In the genomic region with DNA sequence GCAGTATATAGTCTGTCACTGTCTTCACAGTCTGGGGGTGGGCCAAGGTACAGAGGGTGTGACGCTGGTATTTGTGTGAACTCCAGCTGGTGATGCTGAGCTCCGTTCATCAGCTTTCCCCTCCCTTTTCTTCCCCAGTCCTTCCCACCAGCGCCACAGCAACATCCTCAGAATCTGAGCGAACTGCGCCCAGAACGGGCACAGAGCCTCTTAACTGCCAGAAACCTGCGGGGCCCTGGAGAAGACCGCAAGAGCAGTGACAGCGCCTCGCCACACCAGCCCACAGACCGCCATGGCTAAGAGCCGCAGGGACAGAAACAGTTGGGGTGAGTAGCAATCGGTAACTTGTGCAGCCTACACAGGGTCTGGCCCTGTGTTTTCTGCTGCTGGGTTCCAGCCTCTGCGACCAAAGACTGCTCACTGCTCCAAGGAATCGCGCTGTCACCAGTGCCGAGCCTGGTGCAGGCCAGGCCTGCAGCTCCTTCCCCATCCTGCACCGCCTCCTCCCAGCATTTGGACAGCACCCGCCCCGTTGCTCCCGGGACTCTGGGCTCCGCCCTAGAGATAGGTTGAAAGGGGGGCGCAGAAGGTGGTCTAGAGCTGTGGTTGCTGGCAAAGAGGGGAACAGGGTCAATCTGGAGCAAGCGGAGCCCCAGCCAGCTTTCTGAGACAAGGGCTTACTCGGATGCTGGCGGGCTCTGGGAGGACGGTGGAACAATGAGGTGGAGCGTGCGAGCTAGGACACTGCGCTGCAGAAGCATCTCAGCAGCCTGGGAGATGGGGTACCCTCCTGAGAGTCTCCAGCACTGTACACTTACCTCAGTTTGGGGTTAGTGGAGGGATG, we compare ENCODE assay signal across 8 mouse cellular contexts. TPM values are rescaled to one million over a fixed set of nuclear protein-coding genes. Genes with fewer than 3 reads are reported as not detected.
A peak's percentile ranks its signal among the peaks of the same experiment; 100 is the strongest.
DNase-seq lines count a peak whose midpoint lies in the region; ATAC-seq and TF ChIP-seq lines count a peak whose summit lies in the region.

No protein-coding gene starts in this region.

- H3K4me1 ChIP-seq in embryonic facial prominence, embryonic 13.5 days = peaks cover 14% of the 10 kb centered on the region
- H3K4me1 ChIP-seq in hindbrain, embryonic 11.5 days (replicated peaks; ENCODE audit: control insufficient read depth, insufficient read depth, low read length) = no peaks in the 10 kb centered on the region

- peak; percentile 52; the same call in 1 of the 2 replicates for ATAC-seq in embryonic facial prominence, embryonic 13.5 days (ENCODE audit: insufficient number of reproducible peaks, insufficient read depth, low FRiP score, low TSS enrichment, low read depth)
- ATAC-seq in hindbrain, embryonic 11.5 days (ENCODE audit: low FRiP score) = peak; percentile 93
- ATAC-seq in monocyte, adult 5-6 weeks (replicated peaks; ENCODE audit: insufficient number of reproducible peaks, low FRiP score, low TSS enrichment, poor library complexity, severe bottlenecking) = 0 out of 2 replicates have a peak, but pooled peaks have one; percentile 13

- peak overlapping the region; percentile 53 for H3K4me3 ChIP-seq in gastrocnemius, adult 2 months
- H3K4me3 ChIP-seq in embryonic facial prominence, embryonic 13.5 days = peak overlapping the region; percentile 40
- peak overlapping the region; percentile 61 for H3K4me3 ChIP-seq in hindbrain, embryonic 11.5 days (ENCODE audit: low read depth, low read length)

- H3K9ac ChIP-seq in embryonic facial prominence, embryonic 13.5 days = peak overlapping the region; percentile 44
- H3K9ac ChIP-seq in hindbrain, embryonic 11.5 days (ENCODE audit: low read depth, low read length) = peak overlapping the region; percentile 85

- intact Hi-C loops in gastrocnemius, adult 2 months (cut with DNase I) = no loop called here
- intact Hi-C loops in left cerebral cortex, postnatal 36 days (cut with DNase I) = no loop called here

- no peaks in the 10 kb centered on the region for H3K9me3 ChIP-seq in embryonic facial prominence, embryonic 13.5 days
- no peaks in the 10 kb centered on the region for H3K9me3 ChIP-seq in hindbrain, embryonic 11.5 days (ENCODE audit: control insufficient read depth, low read length)

- H3K27ac ChIP-seq in gastrocnemius, adult 2 months = no peak overlapping the region
- peak overlapping the region; percentile 28; the same call in 1 of the 2 replicates for H3K27ac ChIP-seq in embryonic facial prominence, embryonic 13.5 days
- H3K27ac ChIP-seq in hindbrain, embryonic 11.5 days (ENCODE audit: low read depth, low read length) = peak overlapping the region; percentile 94

- H3K36me3 ChIP-seq in embryonic facial prominence, embryonic 13.5 days = no peaks in the 10 kb centered on the region
- H3K36me3 ChIP-seq in hindbrain, embryonic 11.5 days (ENCODE audit: control insufficient read depth, insufficient read depth, low read length) = no peaks in the 10 kb centered on the region

- no peak for DNase-seq in gastrocnemius, adult 2 months
- DNase-seq in gastrocnemius, postnatal 25 days = no peak
- DNase-seq in adrenal gland, postnatal 25 days = peak; percentile 39
- peak; percentile 76 for DNase-seq in hindbrain, embryonic 11.5 days (ENCODE audit: low spot score)
- peak; percentile 84 to 85 for DNase-seq in left cerebral cortex, postnatal 36 days (ENCODE audit: low spot score in 2 of 2)
- no peak for DNase-seq in ovary, postnatal 14 days (ENCODE audit: low spot score)

- H3K27me3 ChIP-seq in embryonic facial prominence, embryonic 13.5 days = peaks cover 3% of the 10 kb centered on the region; the same call in 1 of the 2 replicates
- H3K27me3 ChIP-seq in hindbrain, embryonic 11.5 days (ENCODE audit: control insufficient read depth, insufficient read depth, low read length) = no peaks in the 10 kb centered on the region

- WGBS in embryonic facial prominence, embryonic 13.5 days = 4% methylated on average over 30 of the region's 30 CpGs
- 2% methylated on average over 30 of the region's 30 CpGs for WGBS in hindbrain, embryonic 11.5 days

- H3K4me2 ChIP-seq in embryonic facial prominence, embryonic 13.5 days = peak overlapping the region; percentile 65
- H3K4me2 ChIP-seq in hindbrain, embryonic 11.5 days (replicated peaks; ENCODE audit: low read depth, low read length) = peak overlapping the region; percentile 62

- no peak for TF ChIP-seq CTCF in gastrocnemius, adult 2 months (IDR thresholded peaks at IDR 0.05)

RNA-seq across cellular contexts. Expression of gene Map4k5, which starts 14.9 kb away (rescaled TPM):
- total RNA-seq in gastrocnemius, adult 2 months (2021) = 10 to 100 TPM; 22.9 to 25.9 TPM
- total RNA-seq in gastrocnemius, postnatal 25 days (2021) = 10 to 100 TPM; 19.2 to 20.4 TPM
- 35.4 and 37.4 TPM in 2 replicates for total RNA-seq in adrenal gland, postnatal 25 days (2021)
- polyA plus RNA-seq in embryonic facial prominence, embryonic 13.5 days (2015; fragmentation: Nextera tagmentation; extraction: Ambion mirVana) = 39.5 and 46.3 TPM in 2 replicates
- polyA plus RNA-seq in hindbrain, embryonic 11.5 days (2014; fragmentation: Nextera tagmentation; extraction: Ambion mirVana) = 37.9 and 38.4 TPM in 2 replicates
- total RNA-seq in left cerebral cortex, postnatal 36 days (2021) = 10 to 100 TPM; 32.5 to 47.1 TPM
- 41.3 to 64.2 TPM (median 51.0 TPM) in 3 replicates for total RNA-seq in monocyte, adult 5-6 weeks (2017)

RNA-seq across cellular contexts. Expression of gene Atl1, which starts 15.5 kb away (rescaled TPM):
- total RNA-seq in gastrocnemius, adult 2 months (2021) = 1 to 10 TPM; 2.1 to 2.2 TPM
- total RNA-seq in gastrocnemius, postnatal 25 days (2021) = 1 to 10 TPM; 1.7 to 2.4 TPM
- total RNA-seq in adrenal gland, postnatal 25 days (2021) = 6.3 and 8.0 TPM in 2 replicates
- 5.5 and 6.6 TPM in 2 replicates for polyA plus RNA-seq in embryonic facial prominence, embryonic 13.5 days (2015; fragmentation: Nextera tagmentation; extraction: Ambion mirVana)
- 54.7 and 59.5 TPM in 2 replicates for polyA plus RNA-seq in hindbrain, embryonic 11.5 days (2014; fragmentation: Nextera tagmentation; extraction: Ambion mirVana)
- total RNA-seq in left cerebral cortex, postnatal 36 days (2021) = 100 to 1,000 TPM; 223 to 259 TPM
- 0.85 to 2.1 TPM (median 1.1 TPM) in 3 replicates for total RNA-seq in monocyte, adult 5-6 weeks (2017)

Comparison
In these comparisons a context has a peak if more than half of its experiments do, and no peak if none do; other contexts are left out.
1. DNase-seq: peak in adrenal gland, postnatal 25 days (single experiment), hindbrain, embryonic 11.5 days (single experiment) and left cerebral cortex, postnatal 36 days (2 of 2); none in gastrocnemius, adult 2 months (single experiment), gastrocnemius, postnatal 25 days (single experiment) and ovary, postnatal 14 days (single experiment).
2. ATAC-seq: peak in every context shown above with its lines; median percentile 93 in hindbrain, embryonic 11.5 days; 52 in embryonic facial prominence, embryonic 13.5 days; 13 in monocyte, adult 5-6 weeks.
3. RNA of gene Atl1, which starts 15.5 kb away (total RNA-seq): 223 to 259 TPM in left cerebral cortex, postnatal 36 days; 6.3 to 8.0 TPM in adrenal gland, postnatal 25 days, 1.7 to 2.4 TPM in gastrocnemius, postnatal 25 days, 2.1 to 2.2 TPM in gastrocnemius, adult 2 months and 0.85 to 2.1 TPM in monocyte, adult 5-6 weeks; every median in the first group is over 10 times any median in the second.
4. Peak in every context shown above with its lines, with median percentiles within 50 percentile points of each other: H3K4me3 ChIP-seq.